Mouse (Mus musculus) kidney, adult 9 months (tissue): Measurements from ENCODE around the gene Cpne5.

Experiments used
- DNase-seq: peaks from one replicate; pipeline ENCODE4 v3.0.0; 2022

Cpne5 gene

GRCm38 (mm10) chr17:29165967-29166578 lies 71.9 kb downstream of the Cpne5 start:
- peak; percentile 34 for DNase-seq

DNA sequence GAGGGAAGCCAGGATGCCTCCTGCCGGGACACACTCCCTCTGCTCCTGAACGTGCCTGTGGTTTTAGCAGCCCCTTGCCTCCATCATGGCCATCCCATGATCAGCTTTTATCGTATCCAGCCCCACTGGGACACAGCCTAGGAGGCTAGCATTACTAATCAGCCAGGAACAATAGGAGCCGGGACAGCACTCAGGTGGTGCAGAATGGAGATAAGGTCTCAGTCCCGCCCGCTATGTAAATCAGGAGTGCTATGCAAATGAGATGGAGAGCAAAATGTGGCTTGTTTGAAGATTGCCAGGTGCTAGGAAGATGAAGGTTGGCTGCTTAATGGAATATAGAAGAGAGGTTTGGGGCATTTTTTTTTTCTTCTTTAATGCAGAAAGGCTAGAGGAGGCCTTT lies 72.5 kb downstream of the Cpne5 start:
- no peak for DNase-seq

GRCm38 (mm10) chr17:29164469-29165111 lies 73.4 kb downstream of the Cpne5 start:
- peak; percentile 77 for DNase-seq

DNA sequence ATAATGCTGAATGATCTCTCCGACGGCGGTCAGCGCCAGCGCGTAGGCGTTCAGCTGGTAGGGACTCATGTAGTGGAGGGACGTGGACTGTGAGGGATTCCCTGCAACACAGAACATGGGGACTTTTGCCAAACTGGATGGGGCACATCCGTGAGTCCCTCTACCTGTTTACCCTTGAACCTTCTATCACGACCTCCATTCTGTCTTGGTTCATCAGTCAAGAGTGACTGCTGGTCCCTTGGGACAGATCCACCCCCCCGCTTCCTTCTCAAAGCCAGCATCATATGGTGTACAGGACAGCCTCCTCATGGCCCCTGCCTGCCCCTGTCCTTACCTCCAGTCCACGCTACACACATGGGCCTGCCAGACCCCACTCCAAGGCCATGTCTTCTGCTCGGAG lies 75.6 kb downstream of the Cpne5 start:
- DNase-seq = no peak

DNA sequence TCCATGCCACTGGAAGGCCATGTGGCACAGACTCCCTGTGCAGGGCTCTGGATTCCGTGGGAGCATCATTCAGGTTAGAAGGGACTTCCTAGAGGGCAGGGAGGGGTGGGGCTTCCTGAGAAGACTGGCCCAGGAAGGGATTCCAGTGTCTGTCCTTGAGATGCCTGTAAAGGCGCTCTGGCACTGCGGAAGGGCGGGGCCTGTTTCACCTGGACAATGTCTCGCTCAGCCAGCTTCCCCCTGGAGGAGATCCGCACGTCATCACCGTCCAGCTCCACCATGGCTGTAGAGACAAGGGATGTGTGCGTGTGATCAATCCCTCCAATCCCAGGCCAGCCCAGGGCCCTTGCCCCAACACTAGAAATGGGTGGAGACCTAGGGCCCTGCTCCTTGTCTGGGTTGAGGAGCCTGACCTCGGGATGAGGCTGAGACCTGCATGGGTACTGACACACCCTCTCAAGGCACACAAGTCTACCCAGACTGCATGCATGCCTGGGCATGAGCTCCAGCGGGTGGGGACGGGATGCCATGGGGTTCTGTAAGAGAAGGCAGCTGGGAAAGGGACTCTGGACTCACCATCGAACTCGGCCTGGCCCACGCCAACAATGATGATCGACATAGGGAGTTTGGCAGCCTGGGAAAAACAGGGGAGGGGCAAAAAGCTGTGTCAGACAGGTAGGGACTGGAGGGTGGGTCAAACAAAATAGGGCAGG lies 78.1 kb downstream of the Cpne5 start:
- peak; percentile 38 for DNase-seq

DNA sequence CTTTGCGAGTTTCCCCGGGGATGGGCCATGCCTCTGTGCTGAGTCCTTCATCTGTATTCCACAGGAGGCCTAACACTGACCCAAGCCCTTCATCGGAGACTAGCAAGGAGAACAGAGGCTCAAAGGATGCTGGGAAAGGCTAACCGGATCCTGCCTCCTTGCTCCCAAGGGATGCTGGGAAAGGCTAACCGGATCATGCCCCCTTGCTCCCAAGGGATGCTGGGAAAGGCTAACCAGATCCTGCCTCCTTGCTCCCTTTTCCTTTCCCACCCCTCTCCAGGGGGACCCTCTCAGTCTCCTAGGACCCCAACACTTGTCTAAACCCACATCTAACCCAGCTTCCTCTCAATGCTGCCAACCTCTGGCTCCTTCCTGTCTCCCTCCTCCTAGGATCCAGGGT lies 78.6 kb downstream of the Cpne5 start:
- DNase-seq = no peak

DNA sequence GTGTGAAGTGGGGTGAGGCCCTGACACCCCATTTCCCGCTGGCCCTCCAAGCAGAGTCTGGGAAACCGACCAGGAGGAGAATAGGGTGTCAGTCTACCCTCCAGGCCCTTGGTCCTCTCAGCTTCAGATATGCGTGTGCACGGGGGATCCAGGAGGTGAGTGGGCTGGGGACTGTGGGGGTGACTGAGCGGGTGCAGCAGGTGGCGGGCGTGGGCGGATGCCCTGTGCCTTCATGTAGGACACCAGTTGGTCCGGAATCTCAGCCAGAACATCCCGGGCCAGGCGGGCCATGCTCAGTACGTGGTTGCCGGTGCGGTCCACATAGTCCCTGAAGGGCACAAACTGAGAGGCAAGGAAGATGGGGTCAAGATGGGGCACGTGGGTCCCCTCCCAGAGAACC lies 79.1 kb downstream of the Cpne5 start:
- DNase-seq = no peak

- DNase-seq = no peak
These were observed 81.1 kb downstream of the Cpne5 start for GRCm38 (mm10) chr17:29156866-29157265.

- DNase-seq = no peak
These were observed 81.6 kb downstream of the Cpne5 start for GRCm38 (mm10) chr17:29156396-29156795.

DNA sequence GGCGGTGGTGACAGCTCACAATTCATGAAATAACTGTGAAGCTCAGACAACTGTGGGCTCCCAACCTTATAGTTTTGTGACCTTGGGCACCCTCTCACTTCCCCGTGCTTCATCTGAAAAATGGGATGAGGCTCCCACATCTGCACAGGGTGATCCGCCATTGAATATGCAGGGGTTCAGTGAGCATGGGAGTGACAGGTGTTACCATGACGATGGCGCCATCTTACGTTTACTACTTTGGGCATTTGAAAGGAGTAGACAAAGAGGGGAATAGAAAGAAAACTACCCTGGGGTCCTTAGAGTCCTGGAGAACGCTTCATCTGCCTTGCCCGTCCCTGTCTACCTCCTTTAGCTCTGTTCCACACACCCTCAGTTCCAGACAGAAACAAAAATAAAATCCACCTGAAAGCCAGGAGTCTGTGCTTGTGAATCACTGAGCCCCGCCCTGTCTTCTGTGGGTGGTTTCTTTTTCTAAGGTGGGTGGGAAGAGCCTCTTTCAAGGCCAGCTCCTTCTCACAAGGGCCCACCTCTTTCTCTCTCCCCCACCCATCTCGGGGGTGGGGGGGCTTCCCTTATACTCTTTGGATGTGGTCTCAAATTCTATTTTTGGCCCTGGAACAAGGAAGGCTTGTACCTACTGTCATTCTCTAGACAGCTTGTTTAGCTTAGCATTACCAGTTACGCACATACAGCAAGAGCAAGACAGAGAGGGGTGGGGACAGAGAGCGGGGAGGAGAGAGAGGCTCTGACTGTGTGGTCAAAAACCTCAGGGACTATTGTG lies 82.4 kb downstream of the Cpne5 start:
- DNase-seq = no peak

DNA sequence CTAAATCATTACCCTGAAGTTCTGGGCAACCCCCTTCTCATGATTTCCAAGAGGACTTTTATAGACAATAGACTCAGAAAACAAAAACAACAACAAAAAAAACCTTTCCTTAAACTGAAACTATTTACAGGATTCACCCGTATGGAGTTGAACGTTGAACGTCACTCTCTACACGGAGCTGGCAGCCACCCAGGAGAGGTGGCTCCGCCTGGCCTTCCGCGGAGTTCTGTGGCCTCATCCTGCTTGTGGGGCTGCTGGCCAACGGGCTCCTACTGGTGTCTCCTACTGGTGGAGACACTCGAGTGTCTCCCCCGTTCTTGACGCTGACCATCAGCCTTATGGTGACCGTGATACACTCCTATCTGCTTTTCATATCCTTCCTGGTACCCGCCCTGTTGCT lies 83.7 kb downstream of the Cpne5 start:
- no peak for DNase-seq

DNA sequence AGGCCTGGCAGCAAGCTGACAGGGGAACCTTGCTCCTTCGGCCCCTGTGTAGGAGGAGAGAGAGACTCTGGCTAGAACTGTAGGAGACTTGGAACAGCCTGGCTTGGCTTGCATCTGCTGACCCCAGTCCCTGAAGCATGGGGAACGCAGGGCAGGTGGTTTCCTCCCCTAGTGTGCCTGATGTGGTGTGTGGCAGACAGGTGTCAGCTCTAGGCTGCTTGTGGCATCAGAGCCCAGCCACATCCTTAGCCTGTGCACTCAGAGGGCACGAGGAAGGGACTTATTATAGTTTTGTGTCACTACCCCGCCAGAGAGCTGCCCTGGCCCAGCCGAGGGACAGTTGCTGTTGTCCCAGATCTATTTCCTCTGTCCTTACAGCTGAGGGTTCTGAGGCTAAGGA lies 85.4 kb downstream of the Cpne5 start:
- DNase-seq = no peak

- no peak for DNase-seq
These were observed 88.2 kb downstream of the Cpne5 start for GRCm38 (mm10) chr17:29149766-29150165.

- DNase-seq = no peak
These were observed 90.2 kb downstream of the Cpne5 start for GRCm38 (mm10) chr17:29147773-29148172.

DNA sequence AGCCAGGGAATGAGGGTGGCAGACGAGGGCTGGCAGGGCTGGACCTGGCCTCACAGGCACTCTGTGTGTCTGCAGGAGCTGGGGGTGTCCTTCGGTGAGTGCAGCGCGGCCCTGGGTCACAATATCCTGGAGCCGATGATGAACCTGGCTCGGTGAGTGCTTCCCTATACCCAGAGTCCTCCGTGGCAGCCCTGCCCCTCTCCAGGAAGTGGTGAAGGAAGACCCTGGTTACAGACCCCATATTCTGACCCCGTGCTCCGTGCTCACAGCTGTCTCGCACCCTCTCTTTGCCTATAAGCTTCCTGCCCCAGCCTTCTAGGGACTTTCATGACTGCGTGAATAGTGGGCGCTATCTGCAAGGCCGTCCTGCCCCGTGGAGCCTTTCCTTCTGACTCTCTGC lies 90.7 kb downstream of the Cpne5 start:
- no peak for DNase-seq

DNA sequence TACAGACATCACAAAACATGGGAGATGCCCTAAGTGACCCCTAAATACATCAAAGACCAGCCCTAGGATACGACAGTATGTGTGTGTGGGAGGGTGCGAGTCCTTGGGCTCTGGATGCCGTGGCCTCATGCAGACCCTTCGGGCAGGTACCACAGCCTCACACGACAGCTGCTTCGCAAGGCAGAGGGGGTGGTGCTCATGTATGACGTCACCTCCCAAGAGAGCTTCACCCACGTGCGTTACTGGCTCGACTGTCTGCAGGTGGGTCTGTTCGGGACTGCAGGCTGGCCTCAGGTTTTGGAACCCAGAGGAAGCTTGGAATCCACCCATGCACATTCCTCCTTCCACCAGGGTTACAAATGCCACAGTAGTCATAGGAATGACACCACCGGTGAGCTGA lies 92.9 kb downstream of the Cpne5 start:
- no peak for DNase-seq

GRCm38 (mm10) chr17:29143266-29143665 lies 94.7 kb downstream of the Cpne5 start:
- no peak for DNase-seq

DNA sequence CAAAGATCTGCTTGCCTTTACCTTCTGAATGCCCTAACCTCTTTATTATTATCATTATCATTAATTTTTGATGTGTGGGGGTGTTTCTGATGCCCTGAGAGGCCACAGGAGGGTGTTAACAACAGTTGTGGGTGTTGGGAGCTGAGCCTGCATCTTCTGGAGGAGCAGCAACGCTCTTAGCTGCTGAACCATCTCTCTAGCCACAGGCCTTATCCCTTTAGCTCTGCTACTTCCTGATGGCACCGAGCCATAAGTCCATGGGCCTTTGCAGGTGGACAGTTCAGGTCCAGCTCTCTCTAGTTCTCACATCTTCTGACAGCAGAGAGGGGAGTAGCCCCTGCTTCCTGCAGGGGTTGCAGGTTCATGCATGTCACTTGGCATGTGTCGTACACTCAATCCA lies 96.4 kb downstream of the Cpne5 start:
- DNase-seq = no peak

- DNase-seq = no peak
These were observed 100.1 kb downstream of the Cpne5 start for GRCm38 (mm10) chr17:29137906-29138305.

DNA sequence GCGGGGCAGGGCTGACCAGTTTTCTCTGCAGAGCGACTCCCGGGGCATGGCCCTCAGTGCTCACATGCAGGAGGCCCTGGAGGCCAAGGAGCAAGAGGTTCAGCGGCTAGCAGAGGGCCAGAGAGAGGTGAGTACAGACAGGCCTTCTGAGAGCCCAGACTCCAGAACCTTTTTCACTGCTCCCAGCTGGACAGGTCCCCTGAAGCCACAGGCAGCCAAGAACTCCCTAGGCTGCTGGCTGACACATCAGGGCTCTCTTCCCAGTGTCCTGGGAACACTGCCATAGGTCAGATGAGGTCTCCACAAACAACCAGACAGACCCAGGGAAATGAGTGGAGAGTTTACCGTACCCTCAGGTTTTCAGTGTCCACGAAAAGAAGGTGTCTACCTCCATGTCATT lies 101.7 kb downstream of the Cpne5 start:
- DNase-seq = peak; percentile 75

GRCm38 (mm10) chr17:29135066-29135465 lies 102.9 kb downstream of the Cpne5 start:
- DNase-seq = no peak

GRCm38 (mm10) chr17:29129341-29129740 lies 108.6 kb downstream of the Cpne5 start:
- DNase-seq = no peak

DNA sequence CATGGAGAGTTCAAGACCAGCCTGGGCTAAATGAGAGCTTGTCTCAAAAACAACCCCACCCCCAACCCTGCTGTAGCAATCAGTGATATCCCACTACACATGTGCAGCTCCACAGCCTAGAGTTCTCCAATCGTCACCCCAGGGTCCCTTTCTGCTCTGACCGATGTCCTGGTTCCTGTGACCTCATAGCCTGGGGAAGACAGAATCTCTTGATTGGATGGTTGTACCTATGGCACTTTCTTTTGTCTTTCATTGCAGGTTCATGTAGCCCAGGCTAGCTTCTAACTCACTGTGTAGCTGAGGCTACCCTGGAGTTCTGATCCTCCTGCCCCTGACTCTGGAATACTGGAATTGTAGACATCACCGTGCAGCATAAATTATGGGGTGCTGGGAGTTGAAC lies 111.4 kb downstream of the Cpne5 start:
- no peak for DNase-seq
